Mouse (Mus musculus): ENCODE measurements around the gene Serpinb6d.

The Serpinb6d gene

GRCm38 (mm10) chr13:33661105-33661504 is at the start of gene Serpinb6d:
Gene Serpinb6d, plus strand, starts transcription at chr13:33661405.
- DNase-seq (ENCODE audit: extremely low read depth, insufficient read length, low spot score): no peak

GRCm38 (mm10) chr13:33622921-33623320 is 38.3 kb upstream of the Serpinb6d start:
- no peak for DNase-seq (ENCODE audit: extremely low read depth, insufficient read length, low spot score)

DNA sequence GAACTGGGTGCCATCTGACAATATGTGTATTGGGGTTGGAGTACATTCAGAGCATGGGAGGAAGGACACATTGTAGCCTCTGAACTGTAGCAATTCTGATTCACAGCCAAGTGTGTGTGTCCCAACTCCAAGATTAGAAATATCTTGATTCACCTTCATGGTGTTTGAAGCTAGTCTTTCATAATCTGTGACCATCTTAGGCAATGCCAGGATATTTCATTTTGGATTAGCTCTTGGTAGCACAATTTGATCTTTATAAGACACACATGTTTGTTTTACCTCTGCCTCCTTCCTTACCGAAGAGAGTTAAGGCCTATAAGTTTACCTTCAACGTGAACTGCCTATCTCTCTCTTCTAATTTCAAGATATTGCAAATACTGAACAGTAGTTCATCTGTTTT is 18.7 kb upstream of the Serpinb6d start:
- no peak for DNase-seq (ENCODE audit: extremely low read depth, insufficient read length, low spot score)

GRCm38 (mm10) chr13:33662550-33662949 is 1.3 kb downstream of the Serpinb6d start:
- DNase-seq (ENCODE audit: extremely low read depth, insufficient read length, low spot score): no peak

- DNase-seq (ENCODE audit: extremely low read depth, insufficient read length, low spot score): no peak
These were observed 59.1 kb downstream of the Serpinb6d start for GRCm38 (mm10) chr13:33720296-33720695.

Measured in 3134 (cell line).